Mouse (Mus musculus): ENCODE measurements around the gene Baiap2l1.

GRCm38 (mm10) chr5:144359886-144360285 is 2.0 kb upstream of the Baiap2l1 start:
- TF ChIP-seq CTCF (IDR thresholded peaks at IDR 0.05; ENCODE audit: low read depth, low read length): no peak
- TF ChIP-seq GATA1 (IDR thresholded peaks at IDR 0.05; ENCODE audit: borderline replicate concordance, low read length): no peak
- TF ChIP-seq GATA2 (IDR thresholded peaks at IDR 0.05; ENCODE audit: borderline replicate concordance, low read depth, low read length): no peak
- no peak for TF ChIP-seq TAL1 (conservative IDR thresholded peaks at IDR 0.05; ENCODE audit: low read depth, low read length)
- TF ChIP-seq POLR2AphosphoS5 (IDR thresholded peaks at IDR 0.05; ENCODE audit: insufficient replicate concordance, low read depth, low read length): no peak
